Mouse (Mus musculus): Measurements from ENCODE around the gene Mpp4. TPM values are rescaled to one million over a fixed set of nuclear protein-coding genes. Genes with fewer than 3 reads are reported as not detected.

The Mpp4 gene
- total RNA-seq, 2 experiments from 2014 or later = 1.2 to 1.9 TPM

GRCm38 (mm10) chr1:59094705-59095104 lies 68.5 kb downstream of the Mpp4 start, which contains the start of gene C2cd6:
Gene C2cd6 (minus strand): TSS chr1:59094900.
- DNase-seq (ENCODE audit: extremely low spot score in 1 of 2, low spot score in 1 of 2) = no peak

Other genes with a start within 250 kb of the Mpp4 start
- 100 to 1,000 TPM; 188 to 202 TPM for gene Trak2, start 190.0 kb downstream of the Mpp4 start, total RNA-seq (2021)
- gene Stradb, start 189.9 kb downstream of the Mpp4 start, total RNA-seq (2021) = 10 to 100 TPM; 42.3 to 46.0 TPM
- not detected for gene C2cd6, start 68.5 kb downstream of the Mpp4 start, total RNA-seq (2021)
- gene Tmem237, start 43.0 kb downstream of the Mpp4 start, total RNA-seq (2021) = 10 to 100 TPM; 27.9 to 29.2 TPM
- gene Als2, start 73.8 kb upstream of the Mpp4 start, total RNA-seq (2021) = 10 to 100 TPM; 50.7 to 57.3 TPM
- under 1 TPM; 0.17 to 0.56 TPM for gene Cdk15, start 93.5 kb upstream of the Mpp4 start, total RNA-seq (2021)